Mouse (Mus musculus) midbrain, embryonic 12.5 days (tissue): Measurements from ENCODE around the gene Nop2. TPM values are rescaled to one million over a fixed set of nuclear protein-coding genes. Genes with fewer than 3 reads are reported as not detected.

ENCODE experiments used
- ATAC-seq: fragments of 200-750 bp; cut with Nextera tagmentation; 2 replicates; pipeline ENCODE4 v1.8.0; 2017; ENCODE audit warnings: low read depth, moderate TSS enrichment, moderate library complexity; ENCODE audit not compliant: low FRiP score
- H3K27ac ChIP-seq: fragments of 300-500 bp; sonication (generic); replicated peaks from 2 replicates; pipeline ENCODE4 v1.5.1; 2016; ENCODE audit warnings: mild to moderate bottlenecking
- H3K27me3 ChIP-seq: fragments of 300-500 bp; sonication (generic); 2 replicates; pipeline ENCODE4 v1.6.1; 2016; ENCODE audit warnings: mild to moderate bottlenecking
- H3K36me3 ChIP-seq: fragments of 300-500 bp; sonication (generic); 2 replicates; pipeline ENCODE4 v1.6.1; 2016
- H3K4me1 ChIP-seq: fragments of 300-500 bp; sonication (generic); 2 replicates; pipeline ENCODE4 v1.6.1; 2016
- H3K4me2 ChIP-seq: fragments of 300-500 bp; sonication (generic); replicated peaks from 2 replicates; pipeline ENCODE4 v1.6.1; 2016; ENCODE audit warnings: mild to moderate bottlenecking, moderate library complexity
- H3K4me3 ChIP-seq: fragments of 300-500 bp; sonication (generic); 2 replicates; pipeline ENCODE4 v1.5.1; 2016; ENCODE audit warnings: mild to moderate bottlenecking
- H3K9ac ChIP-seq: fragments of 300-500 bp; sonication (generic); replicated peaks from 2 replicates; pipeline ENCODE4 v1.6.1; 2016; ENCODE audit warnings: mild to moderate bottlenecking, moderate library complexity
- H3K9me3 ChIP-seq: fragments of 300-500 bp; sonication (generic); 2 replicates; pipeline ENCODE4 v1.6.1; 2016; ENCODE audit warnings: mild to moderate bottlenecking
- WGBS: fragments of 180-500 bp; shearing (Covaris S2); methylation state at CpG from one replicate; pipeline ENCODE4 v1.1.7; 2016; 5-methylcytosine and 5-hydroxymethylcytosine counted together
- polyA plus RNA-seq: library from polyadenylated mRNA; unstranded; fragments of >200 nt; fragmentation: Nextera tagmentation; extraction: Ambion mirVana; gene quantifications from 2 replicates; pipeline ENCODE4 v1.2.1, GENCODE M21; 2016

Nop2 gene
- polyA plus RNA-seq: 54.1 and 56.4 TPM in 2 replicates

DNA sequence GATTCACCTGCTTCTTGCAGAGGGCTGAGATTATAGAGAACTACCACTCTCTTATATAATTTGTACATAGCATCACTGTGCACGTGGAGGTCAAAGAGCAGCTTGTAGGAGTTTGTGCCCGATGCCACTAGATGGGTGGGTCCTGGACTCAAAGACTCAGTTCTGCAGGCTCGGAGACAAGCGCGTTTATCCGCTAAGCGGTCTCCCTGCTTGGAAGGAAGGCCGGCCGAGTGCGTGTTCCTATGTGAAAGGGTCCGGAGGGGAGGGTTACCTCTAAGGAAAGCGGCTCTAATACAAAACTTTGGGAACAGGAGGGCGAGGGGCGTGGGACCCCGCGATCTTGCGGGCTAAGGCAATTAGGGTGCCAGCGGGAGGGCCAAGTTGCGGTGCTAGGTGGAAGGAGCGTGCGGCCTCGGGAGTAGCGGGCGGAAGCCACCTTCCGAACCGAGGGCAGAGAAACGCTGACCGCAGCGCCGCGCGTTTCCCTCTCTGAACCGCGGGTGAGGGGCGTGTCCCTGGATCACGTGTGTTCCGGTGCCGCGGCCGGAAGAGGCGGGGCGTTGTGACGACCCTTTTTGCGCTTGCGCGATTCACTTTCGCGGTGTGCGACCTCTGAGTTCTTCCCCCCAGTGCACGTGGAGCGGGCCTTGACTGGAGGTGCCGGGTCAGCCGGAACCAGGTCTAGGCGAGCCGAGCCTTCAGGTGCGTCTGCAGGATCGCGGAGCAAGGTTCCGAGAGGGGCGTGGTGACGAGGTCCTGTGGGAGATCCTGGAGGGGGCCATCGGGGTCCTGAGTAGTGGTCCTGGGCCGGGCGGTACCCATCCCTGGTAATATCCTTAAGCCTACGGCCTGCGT, at the start of gene Nop2:
TSS of gene Nop2 (plus strand) at position 608 of the 855 bp plus-strand sequence.
- ATAC-seq: peak; percentile 95
- WGBS: under 1% methylated on average over 66 of the region's 66 CpGs
- H3K27ac ChIP-seq: peak within 1 kb of the TSS; percentile 88
- peak within 1 kb of the TSS; percentile 85 for H3K9ac ChIP-seq
- peak within 1 kb of the TSS; percentile 88 for H3K4me2 ChIP-seq
- H3K36me3 ChIP-seq: peaks cover 69% of the 10 kb centered on the region
- H3K4me3 ChIP-seq: peak within 1 kb of the TSS; percentile 90
- H3K9me3 ChIP-seq: no peaks in the 10 kb centered on the region
- H3K27me3 ChIP-seq: no peaks in the 10 kb centered on the region
- H3K4me1 ChIP-seq: peaks cover 18% of the 10 kb centered on the region

DNA sequence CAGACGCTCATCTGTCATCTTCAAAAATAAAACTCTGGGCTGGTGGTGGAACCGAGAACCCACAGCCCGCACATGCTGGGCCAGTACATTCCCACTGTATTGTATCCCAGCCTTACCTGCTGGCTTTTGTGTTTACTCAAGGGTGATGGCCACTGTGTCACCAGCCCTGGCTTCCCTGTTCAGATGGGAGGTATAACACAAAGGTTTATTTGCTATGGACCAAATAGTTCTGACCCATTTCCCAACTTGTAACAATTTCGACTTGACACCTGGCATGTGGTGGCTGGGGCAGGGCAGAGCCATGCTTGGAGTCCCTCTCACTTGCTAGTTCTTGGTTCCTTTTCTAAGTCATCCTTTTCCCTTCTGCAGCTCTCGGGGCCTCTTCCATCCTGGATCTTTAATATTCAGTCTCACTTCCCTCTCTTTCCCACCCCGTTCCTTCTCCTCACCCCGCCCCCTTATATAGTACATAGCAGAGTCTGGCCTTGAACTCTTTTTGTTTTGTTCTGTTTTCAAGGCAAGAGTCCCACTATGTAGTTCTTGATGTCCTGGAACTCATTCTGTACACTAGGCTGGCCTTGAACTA, 48.8 kb upstream of the Nop2 start:
- no peak overlapping the region for H3K9ac ChIP-seq
- no peak overlapping the region for H3K4me2 ChIP-seq
- no peaks in the 10 kb centered on the region for H3K36me3 ChIP-seq
- H3K27me3 ChIP-seq: 0 out of 2 replicates have a peak, but pooled peaks cover 5% of the 10 kb centered on the region
- H3K4me1 ChIP-seq: 0 out of 2 replicates have a peak, but pooled peaks cover 7% of the 10 kb centered on the region
- 82% methylated on average over 7 of the region's 7 CpGs for WGBS
- no peaks in the 10 kb centered on the region for H3K9me3 ChIP-seq
- no peak overlapping the region for H3K27ac ChIP-seq
- ATAC-seq: no peak
- H3K4me3 ChIP-seq: no peak overlapping the region

DNA sequence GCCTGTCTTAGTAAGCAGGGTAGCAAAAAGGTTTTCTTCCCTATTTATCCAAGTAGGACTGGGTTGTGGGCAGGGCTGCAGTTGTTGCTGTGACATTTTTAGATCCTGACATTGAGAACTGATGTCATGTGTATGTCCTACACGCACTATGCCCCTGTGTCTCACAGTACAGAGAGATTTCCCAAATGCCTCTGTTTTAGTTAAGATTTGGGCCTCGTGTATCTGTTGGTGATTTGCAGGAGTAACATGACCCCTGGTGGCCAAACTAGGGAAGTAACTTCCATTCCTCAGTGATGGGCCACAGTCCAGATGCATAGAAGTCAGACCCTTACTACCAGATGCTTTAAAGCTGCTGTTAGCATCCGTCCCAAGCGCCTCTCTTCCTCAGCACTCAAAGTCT, 47.3 kb upstream of the Nop2 start:
- peaks cover 18% of the 10 kb centered on the region for H3K4me1 ChIP-seq
- H3K27ac ChIP-seq: no peak overlapping the region
- H3K36me3 ChIP-seq: no peaks in the 10 kb centered on the region
- H3K4me3 ChIP-seq: no peak overlapping the region
- no peak overlapping the region for H3K4me2 ChIP-seq
- H3K27me3 ChIP-seq: no peaks in the 10 kb centered on the region
- no peaks in the 10 kb centered on the region for H3K9me3 ChIP-seq
- 4% methylated on average over 4 of the region's 4 CpGs for WGBS
- H3K9ac ChIP-seq: no peak overlapping the region
- no peak; the same call in 1 of the 2 replicates for ATAC-seq

DNA sequence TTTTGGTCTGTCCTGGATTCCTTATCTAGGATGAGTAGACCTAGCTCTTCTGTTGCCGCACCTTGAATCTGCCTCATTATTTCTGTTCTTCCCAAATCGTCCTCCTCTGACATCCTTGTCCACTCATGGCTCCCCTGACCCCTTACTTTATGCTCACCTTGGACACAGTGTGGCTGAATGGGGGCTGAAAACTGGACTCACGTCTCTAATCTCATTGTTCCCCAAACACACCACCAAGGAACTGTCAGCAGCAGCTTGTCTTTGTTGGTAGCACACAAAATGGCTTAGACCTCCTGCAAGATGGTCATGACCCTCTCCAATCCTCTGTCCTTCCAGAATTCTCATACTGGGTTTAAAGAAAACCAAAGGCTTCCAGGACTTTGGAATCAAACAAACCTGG, 43.8 kb upstream of the Nop2 start:
- H3K4me3 ChIP-seq: no peak overlapping the region
- H3K9ac ChIP-seq: no peak overlapping the region
- no peaks in the 10 kb centered on the region for H3K27me3 ChIP-seq
- peaks cover 26% of the 10 kb centered on the region for H3K4me1 ChIP-seq
- ATAC-seq: no peak
- H3K4me2 ChIP-seq: no peak overlapping the region
- peak overlapping the region; percentile 98 for H3K27ac ChIP-seq
- no peaks in the 10 kb centered on the region for H3K36me3 ChIP-seq
- WGBS: 65% methylated on average over 3 of the region's 3 CpGs
- H3K9me3 ChIP-seq: no peaks in the 10 kb centered on the region

- Histone ChIP-seq H3K9ac (peak overlapping the region; percentile 43; the same call in 1 of the 2 replicates), H3K27me3 (no peaks in the 10 kb centered on the region), H3K4me1 (peaks cover 26% of the 10 kb centered on the region), H3K4me3 (no peak overlapping the region), H3K4me2 (peak overlapping the region; percentile 44), H3K36me3 (no peaks in the 10 kb centered on the region), H3K9me3 (no peaks in the 10 kb centered on the region), H3K27ac (peak overlapping the region; percentile 98)
- 1% methylated on average over 20 of the region's 20 CpGs for WGBS
- ATAC-seq: peak; percentile 87
Observed at GRCm38 (mm10) chr6:125088561-125089321, 43.0 kb upstream of the Nop2 start.

DNA sequence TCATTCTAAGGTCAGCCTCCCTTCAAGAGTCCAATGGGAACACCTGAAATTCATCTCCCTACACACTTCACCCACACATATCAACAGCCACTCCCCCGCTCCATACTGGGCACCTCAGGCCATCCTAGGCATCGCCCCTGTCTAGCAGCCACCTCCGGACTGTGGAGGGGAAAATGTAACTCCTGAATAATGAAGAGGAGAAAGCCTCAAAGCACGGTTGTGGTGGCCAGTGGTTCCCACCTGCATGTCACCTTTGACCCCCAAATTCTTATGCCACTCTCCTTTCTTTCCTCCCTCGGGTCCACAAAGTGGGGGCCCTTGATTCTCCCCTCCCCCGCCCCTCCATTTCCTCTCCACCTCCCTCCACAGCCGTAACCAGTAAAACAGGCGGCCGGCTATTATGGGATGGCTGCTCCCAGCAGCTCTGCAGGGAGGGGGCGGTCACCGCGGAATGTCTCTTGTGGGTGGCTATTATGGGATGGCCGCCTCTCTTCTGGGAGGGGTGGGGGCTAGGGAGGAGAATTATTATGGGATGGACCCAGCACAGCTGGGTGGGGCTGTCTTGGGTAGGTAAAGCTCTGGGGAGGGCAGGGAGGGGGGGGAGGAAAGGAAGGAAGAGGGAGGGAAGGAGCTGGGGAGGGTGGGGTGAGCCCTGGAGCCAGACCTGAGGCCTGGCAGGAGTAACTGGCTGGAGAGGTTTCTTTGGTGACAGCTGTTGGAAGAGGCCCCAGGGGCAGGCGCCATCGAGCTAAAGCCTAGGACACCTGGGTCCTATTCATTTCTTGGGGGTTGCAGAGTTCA, 42.0 kb upstream of the Nop2 start:
- WGBS: 2% methylated on average over 15 of the region's 15 CpGs
- ATAC-seq: peak; percentile 75
- peaks cover 26% of the 10 kb centered on the region for H3K4me1 ChIP-seq
- peak overlapping the region; percentile 21 for H3K4me3 ChIP-seq
- peak overlapping the region; percentile 44 for H3K4me2 ChIP-seq
- H3K27me3 ChIP-seq: no peaks in the 10 kb centered on the region
- peak overlapping the region; percentile 52 for H3K9ac ChIP-seq
- H3K36me3 ChIP-seq: no peaks in the 10 kb centered on the region
- peak overlapping the region; percentile 98 for H3K27ac ChIP-seq
- H3K9me3 ChIP-seq: no peaks in the 10 kb centered on the region

DNA sequence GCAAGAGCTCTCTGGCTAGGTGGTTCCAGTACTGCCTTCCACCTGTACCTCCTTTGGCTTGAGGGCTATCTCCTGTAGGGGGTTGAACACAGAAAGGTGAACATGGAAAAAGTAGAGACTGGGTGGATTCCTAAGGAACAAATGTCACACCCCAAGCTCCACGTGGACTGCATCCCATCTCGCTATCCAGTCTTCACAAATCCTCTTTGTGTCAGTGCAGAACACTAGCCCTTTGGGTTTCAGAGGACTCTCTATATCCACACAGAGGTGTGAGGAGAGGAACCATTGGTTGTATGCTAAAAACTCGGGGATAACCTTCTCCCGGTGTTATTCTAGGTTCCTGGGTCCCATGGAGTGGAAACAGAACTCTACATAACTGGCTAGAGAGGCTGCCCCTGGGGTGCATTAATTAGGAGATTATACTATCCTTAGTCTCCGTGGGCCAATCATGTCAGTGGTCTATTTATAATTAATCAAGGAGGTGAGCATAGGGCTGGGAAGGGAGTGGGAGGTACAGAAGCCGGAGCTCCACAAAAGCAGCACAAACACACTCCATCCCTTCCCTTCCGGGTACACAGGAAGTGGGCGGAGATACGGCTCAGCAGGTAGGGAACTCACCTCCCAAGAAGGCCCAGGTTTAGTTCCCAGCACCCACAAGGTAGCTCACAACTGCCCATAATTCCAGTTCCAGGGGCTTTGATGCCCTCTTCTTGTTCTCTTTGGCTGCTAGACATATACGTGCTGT, 41.2 kb upstream of the Nop2 start:
- no peaks in the 10 kb centered on the region for H3K36me3 ChIP-seq
- H3K27ac ChIP-seq: peak overlapping the region; percentile 98
- H3K27me3 ChIP-seq: no peaks in the 10 kb centered on the region
- H3K4me1 ChIP-seq: peaks cover 30% of the 10 kb centered on the region
- H3K9ac ChIP-seq: peak overlapping the region; percentile 52
- ATAC-seq: no peak
- H3K4me3 ChIP-seq: peak overlapping the region; percentile 21
- peak overlapping the region; percentile 44 for H3K4me2 ChIP-seq
- no peaks in the 10 kb centered on the region for H3K9me3 ChIP-seq
- 54% methylated on average over 10 of the region's 10 CpGs for WGBS

GRCm38 (mm10) chr6:125092372-125092771, 39.3 kb upstream of the Nop2 start:
- no peak overlapping the region for H3K4me2 ChIP-seq
- H3K4me3 ChIP-seq: no peak overlapping the region
- H3K4me1 ChIP-seq: peaks cover 31% of the 10 kb centered on the region
- no peaks in the 10 kb centered on the region for H3K36me3 ChIP-seq
- no peaks in the 10 kb centered on the region for H3K9me3 ChIP-seq
- ATAC-seq: no peak
- H3K9ac ChIP-seq: no peak overlapping the region
- H3K27ac ChIP-seq: peak overlapping the region; percentile 15; the same call in 1 of the 2 replicates
- H3K27me3 ChIP-seq: no peaks in the 10 kb centered on the region
- 96% methylated on average over 5 of the region's 5 CpGs for WGBS

GRCm38 (mm10) chr6:125094843-125095242, 36.9 kb upstream of the Nop2 start:
- ATAC-seq: no peak
- Histone ChIP-seq H3K4me1 (peaks cover 40% of the 10 kb centered on the region), H3K4me2 (no peak overlapping the region), H3K9me3 (no peaks in the 10 kb centered on the region), H3K27ac (peak overlapping the region; percentile 97), H3K27me3 (no peaks in the 10 kb centered on the region), H3K9ac (no peak overlapping the region), H3K36me3 (peaks cover 20% of the 10 kb centered on the region), H3K4me3 (no peak overlapping the region)
- 67% methylated on average over 3 of the region's 3 CpGs for WGBS

DNA sequence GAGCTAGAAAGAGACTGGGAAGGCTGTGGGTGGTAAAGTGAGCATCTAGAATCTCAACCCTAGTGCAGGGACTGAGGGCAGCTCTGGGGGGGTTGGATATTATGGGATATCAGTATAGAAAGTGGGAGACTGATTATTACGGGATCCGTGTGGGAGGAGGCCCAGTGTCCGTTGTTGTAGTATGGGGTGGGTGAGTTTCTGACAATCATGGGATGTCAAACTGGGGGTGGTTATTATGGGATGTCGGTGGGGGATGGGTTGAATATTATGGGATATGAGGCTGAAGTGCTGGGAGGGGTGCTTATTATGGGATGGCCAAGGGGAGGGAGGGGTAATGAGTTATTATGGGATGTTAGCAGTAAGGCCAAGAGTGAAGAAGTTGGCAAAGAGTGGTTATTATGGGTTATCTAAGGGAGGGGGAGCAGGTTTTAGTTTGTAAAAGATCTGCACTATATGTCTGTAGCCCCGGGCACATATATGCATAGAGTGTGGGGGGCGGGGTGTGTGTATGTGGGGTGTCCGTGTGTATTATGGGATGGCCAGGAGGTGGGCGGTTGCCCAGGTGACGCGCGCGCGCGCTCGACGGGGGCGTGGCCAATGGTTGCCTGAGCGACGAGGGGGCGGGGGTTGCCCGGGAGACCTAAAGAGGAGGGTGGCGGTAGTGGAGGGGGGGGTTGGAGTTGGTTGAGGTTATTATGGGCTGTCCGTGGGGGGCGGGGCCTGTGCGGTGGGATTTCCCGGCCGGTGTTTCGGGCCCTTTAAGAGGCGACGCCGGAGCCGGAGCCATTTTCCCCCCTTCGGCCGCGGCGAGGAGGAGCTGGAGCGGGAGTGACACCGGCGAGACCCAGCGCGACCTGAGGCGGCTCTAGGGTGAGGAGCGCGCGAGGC, 36.1 kb upstream of the Nop2 start, which contains the start of gene Chd4:
TSS of gene Chd4 (plus strand) at position 591 of the 888 bp plus-strand sequence.
- WGBS: 3% methylated on average over 30 of the region's 45 CpGs
- ATAC-seq: peak; percentile 75
- H3K4me2 ChIP-seq: peak within 1 kb of the TSS; percentile 86
- peak within 1 kb of the TSS; percentile 97 for H3K27ac ChIP-seq
- no peaks in the 10 kb centered on the region for H3K27me3 ChIP-seq
- peaks cover 36% of the 10 kb centered on the region for H3K4me1 ChIP-seq
- H3K4me3 ChIP-seq: peak within 1 kb of the TSS; percentile 89
- peak within 1 kb of the TSS; percentile 98 for H3K9ac ChIP-seq
- peaks cover 27% of the 10 kb centered on the region for H3K36me3 ChIP-seq
- no peaks in the 10 kb centered on the region for H3K9me3 ChIP-seq
